Comparison of ENCODE assay signal across 25 mouse cellular contexts in genomic region chr17:5984700-5985231, GRCm38 (mm10).
"Had no signal": no experiment of that assay in that cellular context is flagged by ENCODE, and none has a peak within 500 bp of the region (broad histone marks: within the 10 kb centered on the region; RNA-seq: fewer than 3 reads in every experiment).

No protein-coding gene starts in this region.

- H3K9me3 ChIP-seq: limb, embryonic 10.5 days; limb, embryonic 13.5 days; liver, embryonic 12.5 days; liver, embryonic 15.5 days; lung, embryonic 15.5 days; midbrain, embryonic 13.5 days; neural tube, embryonic 12.5 days; neural tube, embryonic 15.5 days; stomach, embryonic 15.5 days had no signal

- H3K27ac ChIP-seq: limb, embryonic 10.5 days; limb, embryonic 13.5 days; liver, embryonic 12.5 days; liver, embryonic 15.5 days; lung, embryonic 15.5 days; midbrain, embryonic 13.5 days; neural tube, embryonic 12.5 days; neural tube, embryonic 15.5 days; stomach, embryonic 15.5 days had no signal

- H3K9ac ChIP-seq: limb, embryonic 13.5 days; liver, embryonic 12.5 days; liver, embryonic 15.5 days; lung, embryonic 15.5 days; neural tube, embryonic 12.5 days; neural tube, embryonic 15.5 days; stomach, embryonic 15.5 days had no signal

- H3K36me3 ChIP-seq: limb, embryonic 10.5 days; limb, embryonic 13.5 days; liver, embryonic 12.5 days; liver, embryonic 15.5 days; lung, embryonic 15.5 days; midbrain, embryonic 13.5 days; neural tube, embryonic 12.5 days; neural tube, embryonic 15.5 days; stomach, embryonic 15.5 days had no signal

- DNase-seq: kidney, adult 11 months; kidney, adult 8-10 months; kidney, postnatal 14 days; kidney, postnatal 4 days; liver; lung, adult 18-20 months; lung, postnatal 10 days; lung, postnatal 36 days; right cerebral cortex, adult 18-20 months; right cerebral cortex, postnatal 14 days; right cerebral cortex, postnatal 4 days; spleen, adult 18-20 months; thymus, adult 2 months; thymus, postnatal 14 days; thymus, postnatal 4 days had no signal

- H3K4me3 ChIP-seq: limb, embryonic 10.5 days; limb, embryonic 13.5 days; liver, embryonic 12.5 days; liver, embryonic 15.5 days; lung, embryonic 15.5 days; midbrain, embryonic 13.5 days; neural tube, embryonic 12.5 days; neural tube, embryonic 15.5 days; stomach, embryonic 15.5 days had no signal

- H3K4me1 ChIP-seq: liver, embryonic 12.5 days; liver, embryonic 15.5 days had no signal

- H3K27me3 ChIP-seq: limb, embryonic 13.5 days; liver, embryonic 15.5 days; lung, embryonic 15.5 days; midbrain, embryonic 13.5 days; neural tube, embryonic 12.5 days; neural tube, embryonic 15.5 days; stomach, embryonic 15.5 days had no signal

- ATAC-seq: liver, embryonic 12.5 days; midbrain, embryonic 13.5 days; midbrain, embryonic 16.5 days had no signal

- H3K4me2 ChIP-seq: limb, embryonic 13.5 days; liver, embryonic 12.5 days; liver, embryonic 15.5 days; lung, embryonic 15.5 days; midbrain, embryonic 13.5 days; neural tube, embryonic 12.5 days; neural tube, embryonic 15.5 days; stomach, embryonic 15.5 days had no signal
